Mouse (Mus musculus) bone marrow macrophage, adult 2 months (primary cell): ENCODE measurements around the gene Ifng.

Experiments
- CTCF ChIP-seq: IDR thresholded peaks from 2 replicates; pipeline ENCODE4 v1.5.1; 2012; ENCODE audit warnings: low read depth, mild to moderate bottlenecking, low read length, moderate library complexity
- POLR2A ChIP-seq: IDR thresholded peaks from 2 replicates; pipeline ENCODE4 v1.6.1; 2012; ENCODE audit warnings: mild to moderate bottlenecking, low read depth, low read length, borderline replicate concordance

GRCm38 (mm10) chr10:118419000-118419425 is 21.8 kb upstream of the Ifng start:
- TF ChIP-seq CTCF (no peak), POLR2A (no peak)
